Mouse (Mus musculus): ENCODE measurements around the gene Enthd1.

Enthd1 gene

GRCm38 (mm10) chr15:80485601-80486000, 79.4 kb downstream of the Enthd1 start:
- DNase-seq (ENCODE audit: low spot score in 2 of 2), result no peak

GRCm38 (mm10) chr15:80483041-80483705, 81.8 kb downstream of the Enthd1 start:
- no peak for DNase-seq (ENCODE audit: low spot score in 2 of 2)

GRCm38 (mm10) chr15:80482348-80482747, 82.6 kb downstream of the Enthd1 start:
- DNase-seq (ENCODE audit: low spot score in 2 of 2), result no peak

GRCm38 (mm10) chr15:80474429-80475002, 90.4 kb downstream of the Enthd1 start:
- DNase-seq (ENCODE audit: low spot score in 2 of 2), result no peak

DNA sequence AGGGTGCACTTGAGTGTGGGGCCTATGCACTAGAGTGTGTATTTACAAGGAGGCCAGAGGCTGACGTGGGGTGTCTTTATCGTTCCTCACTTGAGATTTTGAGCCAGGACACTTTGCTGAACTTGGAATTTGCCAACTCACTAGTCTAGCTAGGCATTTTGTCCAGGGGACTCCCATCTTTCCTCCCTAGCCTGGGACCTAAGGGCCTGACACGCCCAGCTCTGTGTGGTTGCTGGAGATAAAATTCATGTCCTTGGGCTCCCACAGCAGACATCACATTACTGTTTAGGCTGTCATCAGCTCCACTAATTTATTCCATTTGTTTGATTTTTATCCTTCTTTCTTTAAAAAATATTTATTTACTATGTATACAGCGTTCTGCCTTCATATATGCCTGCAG, 97.1 kb downstream of the Enthd1 start:
- DNase-seq (ENCODE audit: low spot score in 2 of 2), result no peak

GRCm38 (mm10) chr15:80462106-80462505, 102.8 kb downstream of the Enthd1 start:
- DNase-seq (ENCODE audit: low spot score in 2 of 2), result peak in 1 of 2 experiments; percentile 23

DNA sequence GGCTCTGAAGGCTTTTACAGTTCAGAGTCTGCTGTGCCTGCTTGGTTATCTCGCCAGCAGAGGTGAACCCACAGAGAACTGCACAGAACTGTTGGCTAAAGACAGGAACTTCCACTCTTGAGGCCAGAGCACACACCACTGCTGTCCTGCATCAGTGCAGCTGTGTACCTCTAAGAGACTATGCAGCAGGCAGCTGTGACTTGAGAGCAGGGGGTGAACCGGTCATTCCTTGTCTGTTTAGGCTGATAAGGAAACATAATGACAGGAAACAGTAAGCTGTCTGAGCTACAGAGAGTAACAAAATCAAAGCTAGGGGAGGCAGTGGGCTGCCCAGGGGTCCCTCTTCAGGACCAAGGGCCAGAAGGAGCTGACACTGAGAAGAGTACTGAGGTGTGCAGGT, 103.5 kb downstream of the Enthd1 start:
- no peak for DNase-seq (ENCODE audit: low spot score in 2 of 2)

DNA sequence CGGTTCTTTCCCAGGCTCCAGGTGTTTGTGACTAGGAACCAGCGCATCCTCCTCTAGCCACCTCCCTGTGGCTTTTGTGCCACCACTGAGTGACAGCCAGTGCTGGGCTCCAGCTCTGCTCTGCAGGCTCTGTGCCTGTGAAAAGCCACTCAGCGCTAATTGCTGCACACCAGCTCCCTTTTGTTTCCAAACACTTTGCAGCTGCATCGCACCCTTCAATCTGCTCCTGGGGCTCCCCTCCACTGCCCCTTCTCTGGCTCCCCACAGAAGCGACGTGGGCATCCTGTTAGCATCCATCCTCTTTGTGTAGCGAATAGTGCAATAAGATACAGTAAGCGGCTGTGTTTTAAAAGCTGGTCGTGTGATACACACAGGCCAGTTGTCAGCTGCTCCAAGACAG, 104.9 kb downstream of the Enthd1 start:
- no peak for DNase-seq (ENCODE audit: low spot score in 2 of 2)

GRCm38 (mm10) chr15:80457984-80458383, 107.0 kb downstream of the Enthd1 start:
- no peak for DNase-seq (ENCODE audit: low spot score in 2 of 2)

DNA sequence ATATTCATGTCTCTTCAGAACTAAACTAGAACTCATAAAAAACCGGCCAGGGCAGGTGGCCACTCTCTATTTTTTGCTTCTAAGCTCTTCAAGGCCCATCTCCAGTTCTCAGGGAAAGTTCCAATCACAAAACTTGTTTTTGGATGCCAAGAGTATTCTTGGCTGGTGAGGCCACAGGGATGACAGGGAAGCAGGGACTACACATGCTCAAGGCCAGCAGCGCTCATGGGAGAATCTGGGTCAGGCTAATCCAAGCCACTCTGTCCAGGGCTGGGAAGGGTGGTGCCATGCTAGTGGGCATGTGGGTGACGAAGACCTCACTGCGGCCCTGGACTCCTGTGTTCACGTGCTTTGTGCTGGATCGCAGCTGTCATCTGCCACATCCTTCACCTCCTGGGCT, 110.5 kb downstream of the Enthd1 start:
- DNase-seq (ENCODE audit: low spot score in 2 of 2), result no peak

GRCm38 (mm10) chr15:80452425-80452824, 112.5 kb downstream of the Enthd1 start:
- DNase-seq (ENCODE audit: low spot score in 2 of 2), result no peak

GRCm38 (mm10) chr15:80445956-80446687, 118.8 kb downstream of the Enthd1 start:
- DNase-seq (ENCODE audit: low spot score in 2 of 2), result no peak

- DNase-seq (ENCODE audit: low spot score in 2 of 2), result no peak
Measured at GRCm38 (mm10) chr15:80440195-80440594, 124.8 kb downstream of the Enthd1 start.

- no peak for DNase-seq (ENCODE audit: low spot score in 2 of 2)
Measured at GRCm38 (mm10) chr15:80438423-80438822, 126.5 kb downstream of the Enthd1 start.

GRCm38 (mm10) chr15:80437996-80438395, 127.0 kb downstream of the Enthd1 start:
- no peak for DNase-seq (ENCODE audit: low spot score in 2 of 2)

GRCm38 (mm10) chr15:80436961-80437360, 128.0 kb downstream of the Enthd1 start:
- no peak for DNase-seq (ENCODE audit: low spot score in 2 of 2)

GRCm38 (mm10) chr15:80430324-80430723, 134.6 kb downstream of the Enthd1 start:
- no peak for DNase-seq (ENCODE audit: low spot score in 2 of 2)

GRCm38 (mm10) chr15:80418146-80418545, 146.8 kb downstream of the Enthd1 start:
- no peak for DNase-seq (ENCODE audit: low spot score in 2 of 2)

- DNase-seq (ENCODE audit: low spot score in 2 of 2), result no peak
Measured at GRCm38 (mm10) chr15:80417066-80417465, 147.9 kb downstream of the Enthd1 start.

- no peak for DNase-seq (ENCODE audit: low spot score in 2 of 2)
Measured at GRCm38 (mm10) chr15:80415132-80415531, 149.8 kb downstream of the Enthd1 start.

GRCm38 (mm10) chr15:80413988-80414721, 150.8 kb downstream of the Enthd1 start:
- no peak for DNase-seq (ENCODE audit: low spot score in 2 of 2)

GRCm38 (mm10) chr15:80413070-80413469, 151.9 kb downstream of the Enthd1 start:
- DNase-seq (ENCODE audit: low spot score in 2 of 2), result no peak
